Mouse (Mus musculus): ENCODE results near the gene Gm28042. TPM values are rescaled to one million over a fixed set of nuclear protein-coding genes. Genes with fewer than 3 reads are reported as not detected.

The Gm28042 gene
- polyA plus RNA-seq, 1 experiment from 2014 or later, result 2.4 TPM

DNA sequence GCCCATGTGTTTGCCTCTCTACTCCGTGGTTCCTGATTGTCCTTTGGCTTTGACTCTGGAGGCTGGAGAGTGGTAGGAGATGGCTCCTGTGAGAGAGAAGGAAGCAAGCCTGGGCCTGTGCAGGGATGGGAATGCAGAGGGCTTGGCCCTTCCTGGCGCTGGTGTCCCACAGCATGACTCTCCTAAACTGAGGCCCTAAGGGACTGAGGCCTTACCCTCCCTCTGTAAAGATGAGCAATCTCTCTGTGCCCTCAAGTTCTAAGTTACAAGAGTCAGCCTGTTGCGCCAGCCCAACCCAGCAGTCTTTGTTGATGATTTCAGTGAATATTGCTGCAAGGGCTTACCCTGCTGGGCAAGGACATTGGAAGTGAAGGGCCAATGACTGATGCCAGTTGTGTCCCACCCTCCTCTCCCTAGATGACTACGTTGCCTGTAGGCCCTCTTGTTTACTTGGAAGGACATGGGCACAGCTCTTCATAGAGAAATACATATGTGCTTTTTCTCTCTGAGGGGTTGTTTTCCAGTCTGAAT lies 19.5 kb upstream of the Gm28042 start:
- H3K4me3 ChIP-seq (replicated peaks; ENCODE audit: low read length), result no peak overlapping the region
- ATAC-seq (ENCODE audit: insufficient read depth, low FRiP score), result no peak
- no peak overlapping the region for H3K9ac ChIP-seq (ENCODE audit: low read length)
- no peaks in the 10 kb centered on the region for H3K4me1 ChIP-seq (ENCODE audit: control insufficient read depth, insufficient read depth, low read length)
- no peak overlapping the region for H3K4me2 ChIP-seq (ENCODE audit: low read depth, low read length)
- H3K27me3 ChIP-seq (ENCODE audit: control insufficient read depth, insufficient read depth, low read length), result no peaks in the 10 kb centered on the region
- 70% methylated on average over 4 of the region's 4 CpGs for WGBS
- H3K9me3 ChIP-seq (replicated peaks; ENCODE audit: control insufficient read depth, low read length), result no peaks in the 10 kb centered on the region
- H3K36me3 ChIP-seq (ENCODE audit: control insufficient read depth, insufficient read depth, low read length), result no peaks in the 10 kb centered on the region
- H3K27ac ChIP-seq (ENCODE audit: low read length), result no peak overlapping the region

GRCm38 (mm10) chr2:120008672-120009071 lies 18.6 kb upstream of the Gm28042 start:
- whole genome bisulfite sequencing, result 43% methylated on average over 4 of the region's 4 CpGs
- no peaks in the 10 kb centered on the region for H3K4me1 ChIP-seq (ENCODE audit: control insufficient read depth, insufficient read depth, low read length)
- no peaks in the 10 kb centered on the region for H3K36me3 ChIP-seq (ENCODE audit: control insufficient read depth, insufficient read depth, low read length)
- ATAC-seq (ENCODE audit: insufficient read depth, low FRiP score), result no peak
- H3K4me2 ChIP-seq (ENCODE audit: low read depth, low read length), result no peak overlapping the region
- H3K9me3 ChIP-seq (replicated peaks; ENCODE audit: control insufficient read depth, low read length), result no peaks in the 10 kb centered on the region
- no peak overlapping the region for H3K9ac ChIP-seq (ENCODE audit: low read length)
- H3K4me3 ChIP-seq (replicated peaks; ENCODE audit: low read length), result no peak overlapping the region
- H3K27me3 ChIP-seq (ENCODE audit: control insufficient read depth, insufficient read depth, low read length), result no peaks in the 10 kb centered on the region
- no peak overlapping the region for H3K27ac ChIP-seq (ENCODE audit: low read length)

DNA sequence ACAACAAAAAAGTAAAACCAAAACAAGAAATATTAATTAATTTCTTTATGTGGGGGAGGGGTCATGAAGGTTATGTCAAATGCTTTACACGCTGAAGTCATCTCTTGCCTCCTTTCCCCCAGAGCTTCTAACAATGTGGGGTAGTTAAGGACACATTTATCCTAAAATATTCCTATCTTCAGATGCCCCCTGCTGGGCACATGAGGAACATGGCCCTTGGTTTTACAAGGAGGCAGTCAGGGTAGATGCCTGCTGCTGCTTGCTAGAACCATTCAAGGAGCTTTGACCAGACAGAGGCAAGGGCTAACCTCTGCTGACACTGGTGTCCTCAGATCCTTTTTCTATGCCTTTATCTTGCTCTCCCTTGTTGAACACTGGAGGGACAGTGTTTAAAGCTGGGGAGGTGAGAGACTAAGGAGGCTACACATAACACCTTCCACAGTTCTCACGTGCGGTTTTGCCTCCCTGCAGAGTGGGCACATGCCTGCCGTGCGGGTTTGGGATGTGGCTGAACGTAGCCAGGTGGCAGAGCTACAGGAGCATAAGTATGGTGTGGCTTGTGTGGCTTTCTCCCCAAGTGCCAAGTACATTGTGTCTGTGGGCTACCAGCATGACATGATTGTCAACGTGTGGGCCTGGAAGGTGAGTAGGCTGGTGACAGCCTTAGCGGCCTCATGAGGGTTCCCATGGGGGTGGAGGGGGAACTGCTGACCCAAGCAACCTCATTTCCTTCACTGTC lies 15.7 kb upstream of the Gm28042 start:
- H3K4me1 ChIP-seq (ENCODE audit: control insufficient read depth, insufficient read depth, low read length), result no peaks in the 10 kb centered on the region
- H3K9ac ChIP-seq (ENCODE audit: low read length), result no peak overlapping the region
- ATAC-seq (ENCODE audit: insufficient read depth, low FRiP score), result peak; percentile 57; the same call in 1 of the 2 replicates
- no peaks in the 10 kb centered on the region for H3K9me3 ChIP-seq (replicated peaks; ENCODE audit: control insufficient read depth, low read length)
- no peak overlapping the region for H3K4me3 ChIP-seq (replicated peaks; ENCODE audit: low read length)
- H3K4me2 ChIP-seq (ENCODE audit: low read depth, low read length), result no peak overlapping the region
- H3K36me3 ChIP-seq (ENCODE audit: control insufficient read depth, insufficient read depth, low read length), result no peaks in the 10 kb centered on the region
- 74% methylated on average over 8 of the region's 8 CpGs for WGBS
- H3K27me3 ChIP-seq (ENCODE audit: control insufficient read depth, insufficient read depth, low read length), result no peaks in the 10 kb centered on the region
- H3K27ac ChIP-seq (ENCODE audit: low read length), result no peak overlapping the region

GRCm38 (mm10) chr2:120012924-120013323 lies 14.4 kb upstream of the Gm28042 start:
- no peaks in the 10 kb centered on the region for H3K4me1 ChIP-seq (ENCODE audit: control insufficient read depth, insufficient read depth, low read length)
- 77% methylated on average over 13 of the region's 13 CpGs for WGBS
- H3K9ac ChIP-seq (ENCODE audit: low read length), result no peak overlapping the region
- H3K27ac ChIP-seq (ENCODE audit: low read length), result no peak overlapping the region
- peak; percentile 12; the same call in 1 of the 2 replicates for ATAC-seq (ENCODE audit: insufficient read depth, low FRiP score)
- no peak overlapping the region for H3K4me2 ChIP-seq (ENCODE audit: low read depth, low read length)
- no peaks in the 10 kb centered on the region for H3K36me3 ChIP-seq (ENCODE audit: control insufficient read depth, insufficient read depth, low read length)
- no peaks in the 10 kb centered on the region for H3K9me3 ChIP-seq (replicated peaks; ENCODE audit: control insufficient read depth, low read length)
- no peaks in the 10 kb centered on the region for H3K27me3 ChIP-seq (ENCODE audit: control insufficient read depth, insufficient read depth, low read length)
- no peak overlapping the region for H3K4me3 ChIP-seq (replicated peaks; ENCODE audit: low read length)

GRCm38 (mm10) chr2:120013831-120014486 lies 13.3 kb upstream of the Gm28042 start:
- H3K27ac ChIP-seq (ENCODE audit: low read length), result no peak overlapping the region
- WGBS, result 98% methylated on average over 2 of the region's 2 CpGs
- no peaks in the 10 kb centered on the region for H3K27me3 ChIP-seq (ENCODE audit: control insufficient read depth, insufficient read depth, low read length)
- H3K9me3 ChIP-seq (replicated peaks; ENCODE audit: control insufficient read depth, low read length), result no peaks in the 10 kb centered on the region
- ATAC-seq (ENCODE audit: insufficient read depth, low FRiP score), result no peak
- no peak overlapping the region for H3K9ac ChIP-seq (ENCODE audit: low read length)
- no peaks in the 10 kb centered on the region for H3K4me1 ChIP-seq (ENCODE audit: control insufficient read depth, insufficient read depth, low read length)
- no peak overlapping the region for H3K4me3 ChIP-seq (replicated peaks; ENCODE audit: low read length)
- no peaks in the 10 kb centered on the region for H3K36me3 ChIP-seq (ENCODE audit: control insufficient read depth, insufficient read depth, low read length)
- H3K4me2 ChIP-seq (ENCODE audit: low read depth, low read length), result no peak overlapping the region

DNA sequence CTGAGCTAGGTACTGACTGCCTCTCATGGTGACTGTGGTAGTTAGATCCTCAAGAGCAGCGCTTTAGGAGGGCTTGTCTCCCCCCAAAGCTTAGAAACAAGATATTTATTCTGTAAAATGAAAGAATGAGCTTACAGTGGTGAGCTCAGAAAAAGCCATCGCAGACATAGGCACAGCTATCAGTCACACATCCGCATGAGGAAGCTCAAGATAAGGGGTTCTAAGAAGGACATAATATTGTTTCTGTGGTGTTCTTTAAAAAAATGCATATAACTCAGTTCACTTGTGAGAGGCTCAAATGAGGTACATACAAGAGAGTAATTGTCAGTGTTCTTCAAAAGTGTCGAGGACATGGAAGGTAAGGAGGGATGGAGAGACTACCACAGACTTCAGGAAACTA lies 11.4 kb upstream of the Gm28042 start:
- 89% methylated on average over 4 of the region's 4 CpGs for WGBS
- Histone ChIP-seq H3K36me3 (ENCODE audit: control insufficient read depth, insufficient read depth, low read length) (peaks cover 9% of the 10 kb centered on the region), H3K9ac (ENCODE audit: low read length) (no peak overlapping the region), H3K27me3 (ENCODE audit: control insufficient read depth, insufficient read depth, low read length) (no peaks in the 10 kb centered on the region), H3K4me3 (replicated peaks; ENCODE audit: low read length) (no peak overlapping the region), H3K4me2 (ENCODE audit: low read depth, low read length) (no peak overlapping the region), H3K27ac (ENCODE audit: low read length) (no peak overlapping the region), H3K4me1 (ENCODE audit: control insufficient read depth, insufficient read depth, low read length) (no peaks in the 10 kb centered on the region), H3K9me3 (replicated peaks; ENCODE audit: control insufficient read depth, low read length) (no peaks in the 10 kb centered on the region)
- ATAC-seq (ENCODE audit: insufficient read depth, low FRiP score), result no peak

DNA sequence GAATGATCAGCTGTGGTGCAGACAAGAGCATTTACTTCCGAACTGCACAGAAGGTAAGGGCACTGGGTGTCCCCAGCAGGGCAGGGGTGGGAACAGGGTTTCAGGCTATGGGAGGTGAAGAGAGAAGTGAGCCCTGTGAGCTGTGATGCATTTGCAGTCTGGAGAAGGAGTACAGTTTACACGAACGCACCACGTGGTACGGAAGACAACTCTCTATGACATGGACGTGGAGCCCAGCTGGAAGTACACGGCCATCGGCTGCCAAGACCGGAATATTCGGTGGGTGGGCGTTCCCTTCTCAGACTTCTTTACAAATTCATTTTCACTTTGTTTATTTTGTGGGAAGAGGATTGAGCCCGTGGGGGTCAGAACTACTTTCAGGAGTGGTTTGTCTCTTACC lies 9.7 kb upstream of the Gm28042 start:
- Histone ChIP-seq H3K27me3 (ENCODE audit: control insufficient read depth, insufficient read depth, low read length) (no peaks in the 10 kb centered on the region), H3K27ac (ENCODE audit: low read length) (peak overlapping the region; percentile 59; the same call in 1 of the 2 replicates), H3K4me2 (ENCODE audit: low read depth, low read length) (no peak overlapping the region), H3K4me3 (replicated peaks; ENCODE audit: low read length) (no peak overlapping the region), H3K36me3 (ENCODE audit: control insufficient read depth, insufficient read depth, low read length) (peaks cover 9% of the 10 kb centered on the region), H3K4me1 (ENCODE audit: control insufficient read depth, insufficient read depth, low read length) (no peaks in the 10 kb centered on the region), H3K9me3 (replicated peaks; ENCODE audit: control insufficient read depth, low read length) (no peaks in the 10 kb centered on the region), H3K9ac (ENCODE audit: low read length) (no peak overlapping the region)
- 71% methylated on average over 12 of the region's 12 CpGs for WGBS
- peak; percentile 68; the same call in 1 of the 2 replicates for ATAC-seq (ENCODE audit: insufficient read depth, low FRiP score)

GRCm38 (mm10) chr2:120024337-120024736 lies 3.0 kb upstream of the Gm28042 start:
- no peak overlapping the region for H3K9ac ChIP-seq (ENCODE audit: low read length)
- H3K4me1 ChIP-seq (ENCODE audit: control insufficient read depth, insufficient read depth, low read length), result peaks cover 9% of the 10 kb centered on the region
- no peak for ATAC-seq (ENCODE audit: insufficient read depth, low FRiP score)
- H3K9me3 ChIP-seq (replicated peaks; ENCODE audit: control insufficient read depth, low read length), result no peaks in the 10 kb centered on the region
- H3K27ac ChIP-seq (ENCODE audit: low read length), result no peak overlapping the region
- no peak overlapping the region for H3K4me3 ChIP-seq (replicated peaks; ENCODE audit: low read length)
- H3K4me2 ChIP-seq (ENCODE audit: low read depth, low read length), result no peak overlapping the region
- no peaks in the 10 kb centered on the region for H3K27me3 ChIP-seq (ENCODE audit: control insufficient read depth, insufficient read depth, low read length)
- H3K36me3 ChIP-seq (ENCODE audit: control insufficient read depth, insufficient read depth, low read length), result peaks cover 5% of the 10 kb centered on the region
- 88% methylated on average over 5 of the region's 5 CpGs for WGBS

DNA sequence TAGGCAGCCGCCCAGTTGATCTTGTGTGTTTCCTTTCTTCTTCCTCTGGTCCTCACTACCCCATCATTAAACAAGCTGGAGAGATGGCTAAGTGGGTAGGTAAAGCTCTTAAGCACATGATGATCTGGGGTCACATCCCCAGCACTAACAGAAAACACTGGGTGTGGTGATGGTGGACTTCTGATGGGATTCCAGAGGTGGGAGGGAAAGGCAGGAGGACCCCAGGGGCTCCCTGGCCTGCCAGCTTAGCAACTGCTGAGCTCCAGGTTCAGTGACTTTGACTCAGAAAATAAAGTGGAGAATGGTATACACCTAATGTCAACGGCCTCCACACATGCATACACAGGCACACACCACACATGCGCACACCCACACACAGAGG lies 648 bp downstream of the Gm28042 start:
- Histone ChIP-seq H3K4me1 (ENCODE audit: control insufficient read depth, insufficient read depth, low read length) (peaks cover 13% of the 10 kb centered on the region), H3K36me3 (ENCODE audit: control insufficient read depth, insufficient read depth, low read length) (peaks cover 6% of the 10 kb centered on the region; the same call in 1 of the 2 replicates), H3K4me3 (replicated peaks; ENCODE audit: low read length) (peak overlapping the region; percentile 73), H3K9me3 (replicated peaks; ENCODE audit: control insufficient read depth, low read length) (no peaks in the 10 kb centered on the region), H3K27me3 (ENCODE audit: control insufficient read depth, insufficient read depth, low read length) (no peaks in the 10 kb centered on the region), H3K9ac (ENCODE audit: low read length) (peak overlapping the region; percentile 86), H3K27ac (ENCODE audit: low read length) (peak overlapping the region; percentile 82), H3K4me2 (ENCODE audit: low read depth, low read length) (peak overlapping the region; percentile 87)
- 27% methylated on average over 3 of the region's 3 CpGs for WGBS
- ATAC-seq (ENCODE audit: insufficient read depth, low FRiP score), result no peak
